Mouse (Mus musculus) T-cell, adult 2 months (primary cell): ENCODE results near the gene Osbpl10.

Experiments used
- DNase-seq: peaks from one replicate; pipeline ENCODE4 v3.0.0; 2022; ENCODE audit warnings: low spot score

The Osbpl10 gene

DNA sequence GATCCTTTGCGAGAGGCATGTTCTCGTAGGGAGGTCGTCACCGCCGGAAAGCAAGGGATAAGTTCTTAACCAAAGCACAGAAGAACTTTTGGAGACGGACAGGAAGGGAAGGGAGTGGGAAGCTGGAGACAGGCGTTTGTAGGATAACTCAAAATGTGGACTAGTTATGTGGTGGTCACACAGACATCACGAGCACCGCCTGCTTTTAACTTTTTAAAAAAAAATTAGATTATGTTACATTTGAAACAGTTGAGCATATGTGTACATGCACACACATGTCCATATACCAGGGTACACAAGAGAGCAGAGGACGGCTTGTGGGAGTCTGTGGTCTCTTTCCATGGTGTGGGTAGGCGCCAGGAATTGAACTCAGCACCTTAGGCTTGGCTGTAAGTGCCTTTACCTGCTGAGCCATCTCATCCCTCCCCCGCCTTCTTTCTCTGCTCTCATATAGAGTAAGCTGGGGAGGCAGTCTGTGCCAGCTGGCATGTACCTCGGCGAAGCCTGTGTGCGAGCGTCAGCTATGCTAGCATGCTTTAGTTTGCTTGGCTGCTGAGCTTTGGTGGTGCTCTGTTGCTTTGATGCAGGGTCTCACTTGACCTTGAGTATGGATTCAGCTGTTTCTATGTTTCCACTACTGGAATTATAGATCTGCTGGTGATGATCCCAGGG is 4.5 kb downstream of the Osbpl10 start, which contains the start of gene Rps27rt:
Rps27rt (minus strand) TSS at position 51 of the 672 bp plus-strand sequence.
- no peak for DNase-seq

- no peak for DNase-seq
These were observed 7.4 kb downstream of the Osbpl10 start for GRCm38 (mm10) chr9:114985741-114986140.

- DNase-seq = no peak
These were observed 8.0 kb downstream of the Osbpl10 start for GRCm38 (mm10) chr9:114986361-114986760.

GRCm38 (mm10) chr9:114988029-114988428 is 9.7 kb downstream of the Osbpl10 start:
- no peak for DNase-seq

DNA sequence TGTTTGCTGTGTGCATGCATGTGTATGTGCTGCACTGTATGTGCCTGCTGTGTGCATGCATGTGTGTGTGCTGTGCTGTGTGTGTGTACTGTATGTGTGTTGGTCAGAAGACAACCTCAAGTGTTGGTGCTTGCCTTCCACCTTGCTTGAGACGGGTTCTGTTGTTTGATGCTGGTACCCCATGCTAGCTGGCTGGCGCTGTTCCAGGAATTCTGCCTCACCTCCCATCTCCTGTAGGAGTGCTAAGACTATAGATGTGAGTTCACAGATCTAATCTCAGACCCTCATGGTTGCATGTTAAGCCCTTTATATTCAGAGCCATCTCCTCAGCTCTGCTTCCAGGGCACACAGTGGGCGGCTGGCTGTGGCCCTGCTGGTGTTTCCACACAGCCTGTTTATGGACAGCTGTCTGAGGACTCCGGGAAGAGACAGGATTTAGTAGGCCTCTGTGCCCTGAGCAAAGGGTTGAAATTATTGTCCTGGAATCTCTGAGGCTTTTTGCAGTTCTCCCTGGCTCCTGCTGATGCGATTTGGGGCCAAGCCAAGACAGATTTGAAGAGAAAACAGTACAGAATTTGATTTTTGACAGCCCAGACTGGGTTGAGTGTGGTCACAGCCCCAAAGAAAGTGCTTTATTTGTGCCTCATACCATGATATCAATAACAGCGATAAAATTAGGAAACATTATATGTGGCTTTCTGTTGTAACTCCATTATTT is 10.4 kb downstream of the Osbpl10 start:
- no peak for DNase-seq

- no peak for DNase-seq
These were observed 12.1 kb downstream of the Osbpl10 start for GRCm38 (mm10) chr9:114990421-114990820.

- no peak for DNase-seq
These were observed 14.2 kb downstream of the Osbpl10 start for GRCm38 (mm10) chr9:114992528-114992927.

- DNase-seq = no peak
These were observed 16.9 kb downstream of the Osbpl10 start for GRCm38 (mm10) chr9:114995250-114995649.

GRCm38 (mm10) chr9:114995716-114996115 is 17.3 kb downstream of the Osbpl10 start:
- DNase-seq = no peak

DNA sequence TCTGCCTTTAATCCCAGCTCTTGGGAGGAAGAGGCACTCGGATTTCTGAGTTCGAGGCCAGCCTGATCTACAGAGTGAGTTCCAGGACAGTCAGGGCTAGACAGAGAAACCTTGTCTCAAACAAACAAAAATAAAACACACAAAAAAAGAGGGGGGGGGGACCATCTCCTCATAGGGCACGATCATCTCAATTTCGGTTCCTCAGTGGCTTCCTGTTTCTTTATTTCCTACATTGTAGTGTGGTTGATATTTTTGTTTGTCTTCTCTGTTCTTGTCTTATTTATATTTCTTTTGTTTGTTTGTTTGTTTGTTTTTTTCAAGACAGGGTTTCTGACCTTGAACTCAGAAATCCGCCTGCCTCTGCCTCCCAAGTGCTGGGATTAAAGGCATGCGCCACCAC is 18.1 kb downstream of the Osbpl10 start:
- no peak for DNase-seq

- no peak for DNase-seq
These were observed 20.8 kb downstream of the Osbpl10 start for GRCm38 (mm10) chr9:114999010-114999770.

DNA sequence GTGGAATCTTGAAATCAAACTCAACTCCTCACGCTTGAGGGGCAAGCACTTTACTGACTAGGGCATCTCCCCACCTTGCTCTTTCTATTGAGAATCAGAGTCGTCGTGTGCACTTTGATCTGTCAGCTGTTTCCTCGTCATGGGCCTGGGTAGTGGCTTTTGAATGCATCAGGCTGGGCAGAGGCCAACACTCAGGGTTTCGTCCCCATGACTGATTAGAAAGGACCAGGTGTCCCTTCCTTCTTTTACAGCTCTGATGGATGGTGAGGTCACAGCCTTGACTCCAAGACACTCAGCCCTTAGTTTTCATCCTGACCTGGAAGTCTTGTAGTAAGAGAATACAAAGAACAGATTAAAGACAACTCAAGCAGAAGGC is 21.4 kb downstream of the Osbpl10 start:
- DNase-seq = no peak

- no peak for DNase-seq
These were observed 27.1 kb downstream of the Osbpl10 start for GRCm38 (mm10) chr9:115005446-115005845.

GRCm38 (mm10) chr9:115007776-115008175 is 29.4 kb downstream of the Osbpl10 start:
- DNase-seq = no peak

GRCm38 (mm10) chr9:115008194-115008593 is 29.8 kb downstream of the Osbpl10 start:
- DNase-seq = no peak

- no peak for DNase-seq
These were observed 34.0 kb downstream of the Osbpl10 start for GRCm38 (mm10) chr9:115012367-115012766.

DNA sequence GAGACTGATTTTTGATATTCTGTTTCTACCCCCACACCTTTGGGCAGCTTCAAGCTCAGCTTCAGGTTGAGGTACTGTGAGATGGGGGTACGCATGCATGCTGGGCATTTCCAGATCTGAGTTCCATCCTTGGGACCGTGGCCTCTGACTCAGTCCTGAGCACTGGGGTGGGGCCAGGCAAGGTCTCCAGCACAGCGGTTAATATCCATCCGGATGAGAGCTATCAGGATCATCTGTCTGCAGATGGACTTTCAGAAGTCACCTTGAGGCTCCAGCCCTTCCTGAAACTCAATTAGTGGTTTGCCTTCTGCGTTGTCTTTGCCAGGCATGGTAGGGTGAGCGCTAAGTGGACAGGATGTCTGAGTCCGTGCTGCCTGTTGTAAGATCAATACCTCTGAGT is 41.8 kb downstream of the Osbpl10 start:
- DNase-seq = no peak

DNA sequence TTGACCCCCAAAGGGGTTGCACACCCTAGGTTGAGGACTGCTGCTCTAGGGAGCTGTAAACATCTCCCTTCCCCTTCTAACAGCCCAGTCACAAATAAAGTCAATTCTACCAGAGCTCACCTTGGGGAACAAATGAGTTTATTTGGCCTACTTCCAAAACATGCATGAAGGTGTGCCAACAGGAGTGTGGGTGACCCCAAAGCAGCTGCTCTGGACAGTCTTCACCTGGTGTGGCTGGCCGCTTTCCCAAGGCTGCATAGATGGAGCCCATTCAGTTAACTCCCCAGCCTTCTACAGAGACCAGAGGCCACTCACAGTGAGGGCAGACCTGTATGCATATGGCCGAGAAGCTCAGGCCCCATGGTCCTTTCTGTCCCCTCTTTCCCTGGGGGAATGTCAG is 43.0 kb downstream of the Osbpl10 start:
- DNase-seq = no peak

DNA sequence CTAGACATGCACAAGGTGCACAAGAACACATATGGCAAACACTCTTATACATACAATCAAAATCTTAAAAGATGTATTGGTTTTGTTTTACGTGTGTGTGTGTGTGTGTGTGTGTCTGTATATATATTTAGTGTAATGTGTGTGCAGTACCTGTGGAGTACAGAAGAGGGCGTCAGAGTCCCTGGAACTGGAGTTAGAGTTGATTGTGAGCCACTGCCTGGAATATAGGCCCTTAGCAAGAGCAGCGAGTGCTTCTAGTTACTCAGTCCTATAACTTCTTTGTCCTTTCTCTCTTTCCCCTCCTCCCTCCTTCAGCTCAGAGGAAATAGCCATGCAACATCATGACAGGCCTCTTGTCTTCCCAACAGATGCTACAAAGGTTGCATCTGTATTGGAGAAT is 44.8 kb downstream of the Osbpl10 start:
- no peak for DNase-seq

GRCm38 (mm10) chr9:115023708-115024383 is 45.5 kb downstream of the Osbpl10 start:
- DNase-seq = no peak

DNA sequence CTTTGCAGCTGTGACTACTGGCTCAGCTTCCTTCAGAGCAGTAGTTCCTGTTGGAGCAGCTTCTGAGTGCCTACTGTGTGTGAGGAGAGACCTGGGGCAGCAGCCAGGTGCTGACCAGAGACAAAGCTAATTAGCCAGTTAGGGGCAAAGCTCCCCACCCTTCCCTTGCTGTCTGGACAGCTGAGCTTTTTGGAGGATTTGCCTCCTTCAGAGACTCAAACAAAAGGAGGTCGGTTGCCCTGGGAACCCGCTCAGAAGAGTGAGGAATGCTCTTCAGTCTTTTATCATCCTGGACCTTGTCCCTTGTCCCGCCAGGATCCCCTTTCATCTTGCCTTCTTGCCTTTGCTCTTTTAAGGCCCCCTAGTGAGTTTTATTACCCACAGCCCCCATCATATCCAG is 50.9 kb downstream of the Osbpl10 start:
- no peak for DNase-seq

- DNase-seq = no peak
These were observed 52.2 kb downstream of the Osbpl10 start for GRCm38 (mm10) chr9:115030581-115030980.
